Mouse (Mus musculus) Patski (cell line): ENCODE data around the gene Ntrk2. TPM values are rescaled to one million over a fixed set of nuclear protein-coding genes. Genes with fewer than 3 reads are reported as not detected.

Experiments
- ATAC-seq: fragments of 100-300 bp; one replicate; pipeline ENCODE4 v1.8.0; 2021
- CTCF ChIA-PET: fragments of 350-600 bp; sonication (Branson Sonifier 250); formaldehyde crosslinking; loops from one replicate; lab custom pipeline; 2022; ENCODE audit warnings: inconsistent platforms; lab: Charles Lee
- POLR2A ChIA-PET: fragments of 350-600 bp; sonication (Branson Sonifier 250); formaldehyde crosslinking; loops from one replicate; lab custom pipeline; 2022; ENCODE audit warnings: antibody characterized with exemption, inconsistent platforms; lab: Charles Lee
- DNase-seq: peaks from one replicate; pipeline ENCODE4 v3.0.0-alpha.2; 2011; ENCODE audit warnings: low read depth, low spot score
- H3K27me3 ChIP-seq: fragments of 371-371 bp; one replicate; pipeline ENCODE4 v1.5.1; 2021
- CTCF ChIP-seq: fragments of 100-300 bp; IDR thresholded peaks from one replicate; pipeline ENCODE4 v1.5.1; 2021
- in situ Hi-C: fragments of 300-500 bp; cut with MboI; formaldehyde crosslinking; loops from 3 replicates; pipeline ENCODE4 v1.11.1; 2018; ENCODE audit warnings: low pct_unique_long_range_greater_than_20kb, mixed read lengths
- polyA plus RNA-seq: library from polyadenylated mRNA; unstranded; gene quantifications from one replicate; pipeline ENCODE4 v1.2.3, GENCODE M21; 2021

Ntrk2 gene
- polyA plus RNA-seq, 1 experiment from 2014 or later: 0.44 TPM

- DNase-seq (no peak), ATAC-seq (no peak)
- ChIA-PET POLR2A (no interaction called here), CTCF (no interaction called here)
- in situ Hi-C loops: no loop called here
- peaks cover 24% of the 10 kb centered on the region for H3K27me3 ChIP-seq
- no peak for TF ChIP-seq CTCF
Measured at GRCm38 (mm10) chr13:59148793-59149192, 342.4 kb downstream of the Ntrk2 start.

DNA sequence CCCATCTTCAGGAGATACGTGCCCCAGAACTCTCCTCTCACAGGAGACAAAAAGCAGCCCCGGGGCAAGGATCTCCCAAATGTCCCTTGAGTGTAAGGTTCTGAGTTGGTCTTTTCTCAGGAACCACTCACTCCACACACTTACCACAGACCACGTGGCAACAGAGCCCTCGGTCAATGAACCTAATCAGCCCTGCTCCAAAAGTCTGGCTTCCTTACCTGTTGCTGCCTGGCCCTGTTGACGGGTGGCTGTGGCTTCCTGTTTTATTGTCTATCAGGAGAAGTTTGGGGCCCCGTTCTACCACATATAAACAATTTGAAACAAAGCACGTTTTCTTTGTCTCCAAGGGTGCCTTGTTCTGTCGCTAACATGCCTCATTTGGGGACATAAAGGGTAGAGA, 357.6 kb downstream of the Ntrk2 start:
- in situ Hi-C loops: no loop called here
- TF ChIP-seq CTCF: no peak
- ATAC-seq (no peak), DNase-seq (no peak)
- H3K27me3 ChIP-seq: peaks cover 6% of the 10 kb centered on the region
- CTCF ChIA-PET: no interaction called here
- POLR2A ChIA-PET: no interaction called here

GRCm38 (mm10) chr13:59173840-59174239, 367.5 kb downstream of the Ntrk2 start:
- DNase-seq: no peak
- ATAC-seq: no peak
- peaks cover 6% of the 10 kb centered on the region for H3K27me3 ChIP-seq
- in situ Hi-C loops: no loop called here
- TF ChIP-seq CTCF: no peak
- ChIA-PET POLR2A (no interaction called here), CTCF (no interaction called here)

GRCm38 (mm10) chr13:59176021-59176420, 369.7 kb downstream of the Ntrk2 start:
- TF ChIP-seq CTCF: no peak
- CTCF ChIA-PET: no interaction called here
- no peak for ATAC-seq

DNA sequence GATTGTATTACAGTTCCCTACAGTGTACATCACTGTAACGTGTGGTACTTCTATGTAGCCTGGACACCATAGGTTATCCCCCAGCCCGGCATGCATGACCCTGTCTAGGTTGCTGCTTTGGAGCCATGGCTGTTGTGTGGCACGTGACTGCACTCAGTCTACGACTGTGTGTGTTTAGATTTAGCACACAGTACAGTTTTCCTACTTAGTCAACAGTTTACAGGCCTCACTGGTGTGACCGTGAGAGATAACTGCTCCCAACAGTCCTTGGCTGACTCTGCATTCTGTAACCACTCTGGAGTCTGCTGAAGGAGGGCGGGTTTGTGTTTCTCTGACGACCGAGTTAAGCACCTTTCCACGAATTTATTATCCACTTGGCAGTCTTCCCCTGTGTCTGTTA, 370.1 kb downstream of the Ntrk2 start:
- H3K27me3 ChIP-seq: peaks cover 18% of the 10 kb centered on the region
- DNase-seq: no peak
- in situ Hi-C loops: no loop called here
- TF ChIP-seq CTCF: no peak
- ChIA-PET POLR2A (no interaction called here), CTCF (no interaction called here)
- ATAC-seq: no peak

More at GRCm38 (mm10) chr13:59176021-59176420, 369.7 kb downstream of the Ntrk2 start:
- in situ Hi-C loops: no loop called here
- DNase-seq: no peak
- H3K27me3 ChIP-seq: peaks cover 18% of the 10 kb centered on the region
- POLR2A ChIA-PET: no interaction called here

DNA sequence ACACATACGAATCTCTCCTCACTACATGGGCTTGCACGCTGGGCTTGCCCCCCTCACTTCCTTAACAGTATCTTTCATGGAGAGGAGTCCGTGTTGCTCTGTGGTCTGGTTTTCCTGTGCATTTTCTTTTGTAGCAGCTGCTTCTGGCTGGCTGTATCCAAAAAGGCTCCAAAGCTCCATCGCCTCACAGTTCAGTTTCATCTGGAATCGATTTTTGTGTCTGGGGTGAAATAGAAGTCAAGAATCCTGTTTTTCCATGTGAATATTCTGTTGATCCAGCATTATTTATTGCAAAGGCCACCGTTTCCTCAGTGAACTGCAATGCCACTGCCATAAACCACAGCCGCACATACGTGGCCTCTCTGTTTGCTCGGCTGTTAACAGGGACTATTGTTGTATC, 370.6 kb downstream of the Ntrk2 start:
- CTCF ChIA-PET: no interaction called here
- POLR2A ChIA-PET: no interaction called here
- in situ Hi-C loops: no loop called here
- no peak for DNase-seq
- peaks cover 18% of the 10 kb centered on the region for H3K27me3 ChIP-seq
- no peak for ATAC-seq
- no peak for TF ChIP-seq CTCF

- no peak for ATAC-seq
Measured at GRCm38 (mm10) chr13:59179986-59180385, 373.6 kb downstream of the Ntrk2 start.

GRCm38 (mm10) chr13:59180781-59181180, 374.4 kb downstream of the Ntrk2 start:
- in situ Hi-C loops: no loop called here
- no peak for TF ChIP-seq CTCF
- CTCF ChIA-PET: no interaction called here
- ATAC-seq (no peak), DNase-seq (no peak)
- H3K27me3 ChIP-seq: peaks cover 18% of the 10 kb centered on the region
- POLR2A ChIA-PET: no interaction called here

More at GRCm38 (mm10) chr13:59179986-59180385, 373.6 kb downstream of the Ntrk2 start:
- CTCF ChIA-PET: no interaction called here
- no peak for DNase-seq
- TF ChIP-seq CTCF: no peak
- in situ Hi-C loops: no loop called here
- POLR2A ChIA-PET: no interaction called here
- peaks cover 18% of the 10 kb centered on the region for H3K27me3 ChIP-seq

DNA sequence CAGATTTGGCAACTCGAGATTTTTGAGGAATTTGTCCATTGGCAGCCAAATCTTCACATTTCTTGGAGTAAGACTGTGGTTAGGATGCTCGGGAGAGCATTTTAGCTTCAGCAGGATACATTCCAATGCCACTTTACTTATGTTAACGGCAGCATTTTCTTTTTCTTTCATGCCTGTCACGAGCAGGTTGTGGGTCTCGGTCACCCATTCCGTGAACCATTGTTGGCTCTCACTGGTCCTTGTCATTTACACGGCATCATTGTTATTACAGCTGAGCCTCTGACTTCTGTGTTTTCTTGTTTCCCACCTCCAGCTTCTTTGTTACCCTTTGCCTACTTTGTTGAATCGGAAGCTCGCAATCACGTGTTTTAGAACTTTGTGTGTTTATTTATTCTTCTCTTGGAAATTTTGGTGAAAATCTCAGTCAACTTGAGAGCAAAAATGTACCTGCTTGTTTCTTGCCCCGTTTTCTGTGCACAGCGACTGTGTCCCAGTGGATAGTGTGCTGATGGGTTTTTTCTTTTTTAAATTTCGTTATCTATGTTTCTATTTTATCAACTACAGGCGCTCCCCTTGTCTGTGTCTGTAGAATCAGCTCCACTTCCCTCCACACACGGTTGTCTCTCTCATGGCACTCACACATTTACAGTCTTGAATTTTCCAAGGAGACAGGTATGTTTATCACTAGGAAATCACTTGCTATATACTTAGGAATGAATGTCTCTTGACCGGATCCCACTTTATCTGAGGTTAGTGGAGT, 375.0 kb downstream of the Ntrk2 start:
- ChIA-PET POLR2A (no interaction called here), CTCF (no interaction called here)
- TF ChIP-seq CTCF: no peak
- in situ Hi-C loops: no loop called here
- no peak for DNase-seq
- ATAC-seq: no peak
- H3K27me3 ChIP-seq: peaks cover 18% of the 10 kb centered on the region

- ChIA-PET POLR2A (no interaction called here), CTCF (no interaction called here)
- no peak for ATAC-seq
- H3K27me3 ChIP-seq: peaks cover 13% of the 10 kb centered on the region
- no peak for DNase-seq
- no peak for TF ChIP-seq CTCF
- in situ Hi-C loops: no loop called here
Measured at GRCm38 (mm10) chr13:59182630-59183029, 376.3 kb downstream of the Ntrk2 start.

Other genes starting within 250 kb of the Ntrk2 start
- 0.01 TPM for gene Slc28a3, start 195.7 kb upstream of the Ntrk2 start, polyA plus RNA-seq